Mouse (Mus musculus) kidney, adult 2 months (tissue): Measurements from ENCODE around the gene Gys2. TPM values are rescaled to one million over a fixed set of nuclear protein-coding genes. Genes with fewer than 3 reads are reported as not detected.
"Not testable (repeated sequence)": the region's sequence is repeated elsewhere in the genome, so short reads cannot be mapped to it uniquely, and the experiment has no call there.

Experiments used
- DNase-seq: peaks from one replicate; pipeline ENCODE4 v3.0.0; 2021
- H3K27ac ChIP-seq: fragments of 200-500 bp; 2 replicates; pipeline ENCODE4 v1.5.1; 2012; ENCODE audit warnings: low read depth, low read length, control low read depth, inconsistent platforms; ENCODE audit not compliant: insufficient read depth
- H3K27me3 ChIP-seq: fragments of 200-500 bp; replicated peaks from 2 replicates; pipeline ENCODE4 v1.6.1; 2012; ENCODE audit warnings: mild to moderate bottlenecking, moderate library complexity, low read length, inconsistent platforms; ENCODE audit not compliant: control insufficient read depth, insufficient read depth
- H3K36me3 ChIP-seq: fragments of 200-500 bp; 2 replicates; pipeline ENCODE4 v1.6.1; 2012; ENCODE audit warnings: mild to moderate bottlenecking, moderate library complexity, low read length, inconsistent platforms; ENCODE audit not compliant: control insufficient read depth, insufficient read depth
- H3K4me1 ChIP-seq: fragments of 200-500 bp; 2 replicates; pipeline ENCODE4 v1.6.1; 2011; ENCODE audit warnings: low read length; ENCODE audit not compliant: control insufficient read depth, insufficient read depth
- H3K4me3 ChIP-seq: fragments of 200-500 bp; 2 replicates; pipeline ENCODE4 v1.5.1; 2011; ENCODE audit warnings: mild to moderate bottlenecking, low read depth, low read length, control low read depth; ENCODE audit not compliant: insufficient read depth
- CTCF ChIP-seq: fragments of 200-500 bp; conservative IDR thresholded peaks from 2 replicates; pipeline ENCODE4 v1.5.1; 2011; ENCODE audit warnings: low read depth, mild to moderate bottlenecking, control low read depth, low read length, moderate library complexity, mixed read lengths; ENCODE audit not compliant: insufficient read depth, insufficient read length
- POLR2A ChIP-seq: fragments of 200-500 bp; IDR thresholded peaks from one replicate; pipeline ENCODE4 v1.6.1; 2011; ENCODE audit warnings: low read depth, low read length, control low read depth
- WGBS: fragments of 180-500 bp; shearing (Covaris S2); methylation state at CpG from one replicate; pipeline ENCODE4 v1.1.7; 2018; 5-methylcytosine and 5-hydroxymethylcytosine counted together
- polyA plus RNA-seq: library from polyadenylated mRNA; depleted of rRNA; stranded (reverse); fragments of >200 nt; gene quantifications from 2 replicates; pipeline ENCODE4 v1.2.3, GENCODE M21; 2012

Gene Gys2
- polyA plus RNA-seq, 1 experiment: 14.8 TPM

DNA sequence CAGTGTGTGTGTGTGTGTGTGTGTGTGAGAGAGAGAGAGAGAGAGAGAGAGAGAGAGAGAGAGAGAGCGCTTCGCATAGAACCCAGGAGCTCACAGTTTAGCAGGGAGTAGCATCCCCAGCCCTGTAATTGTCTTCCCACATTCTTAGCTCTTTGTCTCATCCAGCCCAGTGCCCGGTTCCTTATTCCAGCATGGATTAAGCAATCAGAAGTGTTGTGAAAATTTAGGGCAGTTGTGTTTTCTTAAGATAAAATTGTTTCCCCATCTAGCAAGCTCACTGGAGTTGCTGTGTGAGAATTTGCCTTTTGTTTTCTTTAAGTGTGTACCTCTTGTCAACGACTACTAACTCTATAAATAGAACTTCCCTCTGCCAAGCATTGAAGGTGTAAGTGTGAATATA is 35.8 kb upstream of the Gys2 start:
- no peak overlapping the region for H3K4me3 ChIP-seq
- DNase-seq: no peak
- peaks cover 11% of the 10 kb centered on the region; the same call in 1 of the 2 replicates for H3K4me1 ChIP-seq
- H3K27ac ChIP-seq: peak overlapping the region; percentile 96
- TF ChIP-seq CTCF (no peak), POLR2A (no peak)
- WGBS: 62% methylated on average over 4 of the region's 4 CpGs
- no peaks in the 10 kb centered on the region for H3K27me3 ChIP-seq
- peaks cover 3% of the 10 kb centered on the region; the same call in 1 of the 2 replicates for H3K36me3 ChIP-seq

DNA sequence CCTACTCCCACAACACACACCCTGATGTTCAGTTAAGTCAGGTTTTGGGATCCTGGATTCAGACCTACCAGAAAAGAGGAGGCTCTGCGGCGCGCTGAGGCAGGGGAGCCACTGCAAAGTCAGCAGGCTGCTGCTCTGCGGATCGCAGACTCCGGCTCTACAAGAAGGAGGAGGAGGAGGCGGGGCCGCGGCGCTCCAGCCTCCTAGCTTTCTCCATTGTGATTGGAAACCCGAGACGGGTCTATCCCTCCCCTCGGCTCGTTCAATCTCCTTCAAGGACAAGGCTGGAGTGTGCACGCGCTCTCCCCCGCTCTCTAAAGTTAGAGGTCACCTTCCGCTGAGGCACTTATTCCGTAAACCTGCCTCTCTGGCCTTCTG is 34.9 kb upstream of the Gys2 start, which contains the start of gene Ldhb:
Ldhb (minus strand) TSS at position 173 of the 378 bp plus-strand sequence.
- 0% methylated on average over 19 of the region's 19 CpGs for WGBS
- Histone ChIP-seq H3K4me1 (peaks cover 13% of the 10 kb centered on the region; the same call in 1 of the 2 replicates), H3K27ac (peak within 1 kb of the TSS; percentile 96)

DNA sequence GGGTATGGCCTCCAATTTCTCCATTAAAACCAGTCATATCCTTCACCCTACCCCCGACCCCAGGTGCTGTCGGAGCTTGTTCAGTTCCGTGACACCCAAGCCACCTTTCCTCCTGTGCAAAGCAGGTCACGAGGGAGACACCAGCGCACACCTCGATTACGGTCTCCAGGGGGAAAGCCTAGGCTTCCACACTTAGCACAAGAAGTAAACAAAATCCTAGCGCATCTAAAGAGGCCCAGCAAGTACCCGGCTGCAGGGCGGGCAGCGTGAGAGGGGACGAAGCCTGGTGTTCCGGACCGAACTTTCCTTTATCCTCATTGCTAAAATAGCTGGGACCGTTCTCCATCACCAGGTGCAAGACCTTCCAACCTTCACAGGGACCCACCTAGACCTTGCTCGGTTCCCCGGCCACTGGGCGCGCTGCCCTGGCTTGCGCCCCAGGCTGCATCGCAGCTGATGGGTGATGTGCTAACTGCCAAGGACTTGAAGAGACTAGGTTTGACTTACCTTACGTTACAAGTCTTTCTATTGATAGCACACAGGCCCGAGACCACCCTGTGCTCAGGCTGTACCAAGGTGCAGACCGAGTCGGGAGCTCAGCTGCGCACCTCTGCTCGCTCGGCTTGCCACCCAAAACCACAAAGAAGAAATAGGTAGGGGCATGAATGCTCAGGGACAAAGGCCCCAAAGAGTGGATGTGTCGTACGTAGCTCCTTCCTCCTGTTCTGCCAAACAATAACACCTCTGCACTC is 34.3 kb upstream of the Gys2 start:
- DNase-seq: peak; percentile 45
- peaks cover 3% of the 10 kb centered on the region; the same call in 1 of the 2 replicates for H3K36me3 ChIP-seq

More for the DNA sequence above, 34.9 kb upstream of the Gys2 start, which contains the start of gene Ldhb:
- TF ChIP-seq CTCF: no peak
- peak; percentile 97 for TF ChIP-seq POLR2A
- Histone ChIP-seq H3K36me3 (peaks cover 3% of the 10 kb centered on the region; the same call in 1 of the 2 replicates), H3K27me3 (no peaks in the 10 kb centered on the region), H3K4me3 (peak within 1 kb of the TSS; percentile 74)
- peak; percentile 98 for DNase-seq

DNA sequence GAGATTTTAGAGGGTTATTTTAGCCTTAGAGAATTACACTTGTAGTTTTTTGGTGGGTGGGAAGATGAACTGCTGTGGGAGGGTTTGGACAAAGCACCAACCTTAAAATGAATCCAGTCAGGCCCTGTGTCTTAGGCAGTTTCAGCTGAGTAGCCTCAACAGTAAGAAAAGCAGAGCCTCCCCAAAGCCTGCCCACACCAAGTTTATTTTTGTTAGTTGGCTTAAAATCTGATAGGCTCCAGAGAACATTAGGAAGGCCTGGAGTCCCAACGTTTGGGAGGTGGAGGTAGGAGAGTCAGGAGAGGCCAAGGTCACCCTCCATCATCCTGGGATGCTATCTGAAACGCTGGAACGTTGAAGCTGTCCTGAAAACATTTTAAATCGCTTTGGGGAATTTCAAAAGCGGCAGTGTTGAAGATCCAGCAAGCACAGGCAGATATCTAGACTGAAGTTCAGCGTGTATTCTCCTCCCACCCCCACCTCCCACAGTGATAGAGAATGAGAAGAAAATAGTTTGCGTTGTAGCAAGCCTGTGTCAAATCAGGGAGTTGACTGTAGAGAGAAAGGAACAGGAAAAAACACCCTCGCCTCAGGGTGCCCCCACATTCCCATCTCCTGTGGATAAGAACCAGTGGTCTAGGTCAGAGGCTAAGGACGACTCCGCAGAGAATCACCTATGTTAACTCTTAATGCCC is 33.6 kb upstream of the Gys2 start:
- no peaks in the 10 kb centered on the region for H3K27me3 ChIP-seq
- peak overlapping the region; percentile 93 for H3K27ac ChIP-seq
- peaks cover 22% of the 10 kb centered on the region; the same call in 1 of the 2 replicates for H3K4me1 ChIP-seq
- H3K36me3 ChIP-seq: peaks cover 3% of the 10 kb centered on the region; the same call in 1 of the 2 replicates
- no peak for TF ChIP-seq POLR2A
- TF ChIP-seq CTCF: no peak
- DNase-seq: peak; percentile 19
- WGBS: 15% methylated on average over 10 of the region's 10 CpGs
- H3K4me3 ChIP-seq: peak overlapping the region; percentile 74

More for the DNA sequence above, 34.3 kb upstream of the Gys2 start:
- Histone ChIP-seq H3K27ac (peak overlapping the region; percentile 93), H3K27me3 (no peaks in the 10 kb centered on the region), H3K4me1 (peaks cover 15% of the 10 kb centered on the region; the same call in 1 of the 2 replicates), H3K4me3 (peak overlapping the region; percentile 74)
- TF ChIP-seq POLR2A: no peak
- TF ChIP-seq CTCF: no peak
- WGBS: 6% methylated on average over 30 of the region's 30 CpGs

DNA sequence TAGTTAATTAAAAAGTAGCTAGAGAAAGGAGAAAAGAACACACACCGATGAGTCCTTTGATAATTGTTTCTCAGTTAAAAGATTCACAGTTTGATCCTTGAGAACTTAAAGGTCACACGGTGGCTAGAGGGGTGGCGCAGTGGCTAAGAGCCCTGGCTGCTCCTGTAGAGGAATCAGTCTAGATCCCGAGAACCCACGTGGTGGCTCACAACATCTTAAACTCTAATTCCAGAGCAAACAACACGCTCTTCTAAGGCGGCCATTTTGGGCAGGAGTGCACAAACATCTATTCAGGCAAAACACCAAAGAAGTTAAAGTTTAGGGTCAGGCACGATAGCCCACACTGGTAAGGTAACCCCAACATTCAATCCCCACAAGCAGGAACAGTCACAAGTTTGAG is 30.7 kb upstream of the Gys2 start:
- H3K4me3 ChIP-seq: peak overlapping the region; percentile 38
- H3K27me3 ChIP-seq: no peaks in the 10 kb centered on the region
- H3K4me1 ChIP-seq: peaks cover 21% of the 10 kb centered on the region; the same call in 1 of the 2 replicates
- TF ChIP-seq POLR2A (no peak), CTCF (no peak)
- DNase-seq: peak; percentile 43
- H3K27ac ChIP-seq: peak overlapping the region; percentile 73
- peaks cover 7% of the 10 kb centered on the region; the same call in 1 of the 2 replicates for H3K36me3 ChIP-seq
- WGBS: 39% methylated on average over 8 of the region's 8 CpGs

DNA sequence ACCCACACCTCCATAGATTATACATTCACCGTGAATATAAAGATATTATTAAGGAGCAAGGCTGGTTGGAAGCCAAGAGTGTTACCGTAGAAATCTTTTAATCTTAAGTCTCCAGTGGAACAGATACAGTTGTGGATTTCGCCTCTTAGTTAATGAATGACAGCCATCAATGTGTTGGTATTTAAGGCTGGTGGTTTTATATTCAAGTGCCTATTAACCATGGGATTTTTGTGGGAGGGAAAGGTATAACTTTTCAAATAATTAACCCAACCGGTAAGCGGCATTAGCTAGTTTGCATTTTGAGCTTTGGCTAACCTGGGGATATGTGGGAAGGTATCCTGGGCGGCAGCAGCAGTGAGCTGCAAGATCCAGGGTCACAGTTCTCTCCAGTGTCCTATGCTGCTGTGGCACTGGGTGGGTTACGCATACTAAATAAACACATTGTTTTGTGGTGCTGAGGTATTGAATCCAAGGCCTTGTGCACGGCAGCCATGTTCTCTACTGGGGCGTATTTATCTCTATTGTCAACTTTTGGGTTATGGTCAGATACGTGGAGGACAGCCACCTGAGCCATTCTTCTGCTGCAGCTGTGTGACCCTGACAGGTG is 29.7 kb upstream of the Gys2 start:
- H3K36me3 ChIP-seq: peaks cover 9% of the 10 kb centered on the region; the same call in 1 of the 2 replicates
- WGBS: 40% methylated on average over 10 of the region's 10 CpGs
- H3K4me3 ChIP-seq: peak overlapping the region; percentile 19; the same call in 1 of the 2 replicates
- H3K27me3 ChIP-seq: no peaks in the 10 kb centered on the region
- DNase-seq: peak; percentile 88
- H3K4me1 ChIP-seq: peaks cover 17% of the 10 kb centered on the region; the same call in 1 of the 2 replicates
- no peak for TF ChIP-seq CTCF
- TF ChIP-seq POLR2A: no peak
- peak overlapping the region; percentile 91 for H3K27ac ChIP-seq

DNA sequence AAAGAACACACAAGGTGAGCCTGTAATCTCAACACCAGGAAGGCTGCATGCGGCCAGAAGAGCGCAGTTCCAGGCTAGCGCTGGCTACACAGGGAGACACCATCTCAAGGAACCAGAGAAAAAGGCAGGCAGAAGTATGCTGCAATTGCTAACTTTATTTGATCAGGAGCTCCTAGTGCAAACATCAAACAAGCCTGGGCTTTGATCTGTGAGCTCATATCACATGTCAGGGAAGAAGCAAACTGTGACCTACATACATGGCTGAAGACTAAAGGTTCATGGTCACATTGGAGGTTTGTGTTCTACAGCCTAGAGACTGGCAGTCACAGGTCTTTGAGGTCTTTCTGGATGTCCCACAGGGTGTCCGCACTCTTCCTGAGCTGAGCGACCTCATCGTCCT is 17.2 kb upstream of the Gys2 start:
- WGBS: 85% methylated on average over 6 of the region's 6 CpGs
- H3K4me3 ChIP-seq, H3K27me3 ChIP-seq, DNase-seq, H3K27ac ChIP-seq, H3K4me1 ChIP-seq: not testable (repeated sequence)
- H3K36me3 ChIP-seq: peaks cover 20% of the 10 kb centered on the region
